Mouse (Mus musculus): Measurements from ENCODE around the gene Setx. TPM values are rescaled to one million over a fixed set of nuclear protein-coding genes. Genes with fewer than 3 reads are reported as not detected.
"Not testable (repeated sequence)": the region's sequence is repeated elsewhere in the genome, so short reads cannot be mapped to it uniquely, and the experiment has no call there.

The Setx gene
- polyA plus RNA-seq, 1 experiment = 4.7 TPM

DNA sequence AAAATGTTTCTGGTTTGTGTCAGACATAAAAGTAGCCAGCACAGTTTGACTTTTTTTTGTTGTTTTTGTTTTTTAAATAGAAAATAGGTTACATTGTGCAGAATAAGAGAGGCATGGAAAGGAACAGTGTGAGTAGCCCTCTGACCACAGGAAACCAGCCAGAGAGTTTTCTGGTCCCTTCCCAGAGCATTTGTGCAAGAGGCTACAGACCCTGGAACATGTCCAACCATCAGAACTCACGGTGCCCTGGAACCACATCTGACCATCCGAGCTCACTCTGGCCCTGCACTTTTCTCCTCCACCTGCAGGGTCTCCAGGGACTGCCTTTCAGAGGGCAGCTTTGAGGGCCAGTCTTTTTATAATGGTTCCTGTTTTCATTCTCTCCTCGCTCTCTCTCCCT is 42.0 kb upstream of the Setx start:
- no peaks in the 10 kb centered on the region for H3K27me3 ChIP-seq (ENCODE audit: control insufficient read depth, insufficient read depth, insufficient read length)
- no peak overlapping the region for H3K4me3 ChIP-seq
- no peak overlapping the region for H3K4me2 ChIP-seq (ENCODE audit: low read depth)
- no peaks in the 10 kb centered on the region for H3K79me2 ChIP-seq (ENCODE audit: control insufficient read depth, insufficient read depth)
- no peak overlapping the region for H3ac ChIP-seq (ENCODE audit: control insufficient read depth, insufficient read length)
- TF ChIP-seq POLR2AphosphoS2 (IDR thresholded peaks at IDR 0.05; ENCODE audit: insufficient read length, low read depth) (no peak), CEBPB (IDR thresholded peaks at IDR 0.05; ENCODE audit: insufficient read depth, poor library complexity, severe bottlenecking) (no peak), MAX (IDR thresholded peaks at IDR 0.05; ENCODE audit: low read depth) (no peak), REST (IDR thresholded peaks at IDR 0.05; ENCODE audit: insufficient read depth, insufficient read length) (no peak), TCF12 (IDR thresholded peaks at IDR 0.05; ENCODE audit: insufficient read depth, poor library complexity, severe bottlenecking) (no peak), USF1 (IDR thresholded peaks at IDR 0.05; ENCODE audit: low read depth) (no peak), SRF (IDR thresholded peaks at IDR 0.05; ENCODE audit: control insufficient read depth, insufficient read length, low read depth) (no peak), E2F4 (IDR thresholded peaks at IDR 0.05; ENCODE audit: insufficient read depth) (no peak), MYOD1 (IDR thresholded peaks at IDR 0.05; ENCODE audit: control insufficient read depth in 1 of 3, insufficient read length in 2 of 3, low read depth in 2 of 3) (no peak), TCF3 (IDR thresholded peaks at IDR 0.05; ENCODE audit: insufficient read length, low read depth) (no peak), POLR2A (IDR thresholded peaks at IDR 0.05; ENCODE audit: insufficient read length, low read depth) (no peak), MYOG (IDR thresholded peaks at IDR 0.05; ENCODE audit: control insufficient read depth in 1 of 3, insufficient read depth in 1 of 3, insufficient read length in 2 of 3, low read depth in 2 of 3) (no peak)
- H3K36me3 ChIP-seq (ENCODE audit: control insufficient read depth, insufficient read depth) = peaks cover 63% of the 10 kb centered on the region

DNA sequence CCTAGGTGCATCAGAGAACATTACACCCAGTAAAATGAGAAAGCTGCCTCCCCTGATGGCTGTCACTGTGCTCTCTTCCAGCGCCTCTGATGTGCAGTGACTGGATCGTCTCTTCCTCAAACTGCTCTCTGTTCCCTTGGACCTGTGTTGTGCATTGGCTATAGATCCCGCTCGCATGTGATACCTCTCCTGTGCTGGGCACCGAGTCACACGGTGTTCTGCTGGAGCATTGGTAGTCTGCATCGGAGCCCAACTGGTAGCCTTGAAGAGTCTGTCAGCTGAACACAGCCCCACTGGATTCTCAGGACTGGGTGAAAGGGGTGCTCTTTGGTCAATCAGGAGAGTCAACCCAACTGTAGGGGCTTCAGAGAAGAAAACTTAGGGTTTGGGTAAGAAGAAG is 38.0 kb upstream of the Setx start:
- no peak overlapping the region for H3K4me2 ChIP-seq (ENCODE audit: low read depth)
- no peak for TF ChIP-seq E2F4 (IDR thresholded peaks at IDR 0.05; ENCODE audit: insufficient read depth)
- TF ChIP-seq POLR2A (IDR thresholded peaks at IDR 0.05; ENCODE audit: insufficient read length, low read depth) = no peak
- no peak for TF ChIP-seq MYOG (IDR thresholded peaks at IDR 0.05; ENCODE audit: control insufficient read depth in 1 of 3, insufficient read depth in 1 of 3, insufficient read length in 2 of 3, low read depth in 2 of 3)
- no peak for TF ChIP-seq TCF12 (IDR thresholded peaks at IDR 0.05; ENCODE audit: insufficient read depth, poor library complexity, severe bottlenecking)
- TF ChIP-seq SRF (IDR thresholded peaks at IDR 0.05; ENCODE audit: control insufficient read depth, insufficient read length, low read depth) = no peak
- no peak for TF ChIP-seq CEBPB (IDR thresholded peaks at IDR 0.05; ENCODE audit: insufficient read depth, poor library complexity, severe bottlenecking)
- TF ChIP-seq POLR2AphosphoS2 (IDR thresholded peaks at IDR 0.05; ENCODE audit: insufficient read length, low read depth) = no peak
- no peak for TF ChIP-seq USF1 (IDR thresholded peaks at IDR 0.05; ENCODE audit: low read depth)
- TF ChIP-seq REST (IDR thresholded peaks at IDR 0.05; ENCODE audit: insufficient read depth, insufficient read length) = no peak
- no peak for TF ChIP-seq MAX (IDR thresholded peaks at IDR 0.05; ENCODE audit: low read depth)
- no peak for TF ChIP-seq MYOD1 (IDR thresholded peaks at IDR 0.05; ENCODE audit: control insufficient read depth in 1 of 3, insufficient read length in 2 of 3, low read depth in 2 of 3)
- TF ChIP-seq TCF3 (IDR thresholded peaks at IDR 0.05; ENCODE audit: insufficient read length, low read depth) = no peak
- H3K79me2 ChIP-seq (ENCODE audit: control insufficient read depth, insufficient read depth) = no peaks in the 10 kb centered on the region
- H3ac ChIP-seq (ENCODE audit: control insufficient read depth, insufficient read length) = no peak overlapping the region
- no peaks in the 10 kb centered on the region for H3K27me3 ChIP-seq (ENCODE audit: control insufficient read depth, insufficient read depth, insufficient read length)
- H3K4me3 ChIP-seq = no peak overlapping the region
- peaks cover 42% of the 10 kb centered on the region for H3K36me3 ChIP-seq (ENCODE audit: control insufficient read depth, insufficient read depth)

DNA sequence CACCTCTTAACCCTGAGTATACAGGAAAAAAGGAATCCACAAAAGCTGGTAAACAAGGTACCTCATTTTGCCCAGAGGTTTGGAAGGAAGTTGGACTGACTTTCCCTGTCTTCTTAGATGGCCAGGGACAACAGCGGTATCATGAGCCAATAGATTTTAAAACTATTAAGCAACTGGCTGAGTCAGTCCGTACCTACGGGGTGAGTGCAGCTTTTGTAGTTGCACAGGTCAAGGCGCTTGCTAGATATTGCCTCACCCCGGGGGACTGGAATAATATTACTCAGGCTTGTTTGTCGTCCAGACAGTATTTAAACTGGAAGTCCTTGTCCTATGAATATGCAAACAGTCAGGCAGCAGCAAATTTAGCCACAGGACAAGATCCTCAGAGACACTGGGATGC is 34.7 kb upstream of the Setx start:
- not testable (repeated sequence) for H3K79me2 ChIP-seq (ENCODE audit: control insufficient read depth, insufficient read depth); H3K4me3 ChIP-seq; H3K4me2 ChIP-seq (ENCODE audit: low read depth); H3ac ChIP-seq (ENCODE audit: control insufficient read depth, insufficient read length); H3K27me3 ChIP-seq (ENCODE audit: control insufficient read depth, insufficient read depth, insufficient read length)
- H3K36me3 ChIP-seq (ENCODE audit: control insufficient read depth, insufficient read depth) = peaks cover 19% of the 10 kb centered on the region

DNA sequence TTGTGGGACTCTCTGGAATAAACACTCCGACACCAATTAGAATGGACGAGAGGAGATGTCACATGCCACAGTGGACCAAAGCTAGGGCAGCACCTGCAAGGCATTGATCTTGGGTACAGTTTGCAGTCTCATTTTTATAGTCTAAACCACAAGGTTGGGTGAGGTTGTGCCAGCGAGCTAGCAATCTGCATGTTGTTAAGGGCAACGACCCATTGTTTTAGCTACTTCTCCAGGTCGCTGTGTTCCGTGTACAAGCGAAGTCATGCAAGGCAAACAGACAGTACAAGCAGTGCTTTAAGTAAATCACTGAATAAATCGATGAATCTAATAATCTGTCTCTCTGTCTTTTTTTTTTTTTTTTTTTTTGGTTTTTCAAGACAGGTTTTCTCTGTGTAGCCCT is 28.3 kb upstream of the Setx start:
- Histone ChIP-seq H3K4me3 (no peak overlapping the region), H3K79me2 (ENCODE audit: control insufficient read depth, insufficient read depth) (no peaks in the 10 kb centered on the region), H3K36me3 (ENCODE audit: control insufficient read depth, insufficient read depth) (no peaks in the 10 kb centered on the region), H3K4me2 (ENCODE audit: low read depth) (no peak overlapping the region), H3ac (ENCODE audit: control insufficient read depth, insufficient read length) (no peak overlapping the region), H3K27me3 (ENCODE audit: control insufficient read depth, insufficient read depth, insufficient read length) (no peaks in the 10 kb centered on the region)
- TF ChIP-seq MYOD1 (IDR thresholded peaks at IDR 0.05; ENCODE audit: control insufficient read depth in 1 of 3, insufficient read length in 2 of 3, low read depth in 2 of 3) (no peak), SRF (IDR thresholded peaks at IDR 0.05; ENCODE audit: control insufficient read depth, insufficient read length, low read depth) (no peak), E2F4 (IDR thresholded peaks at IDR 0.05; ENCODE audit: insufficient read depth) (no peak), MYOG (IDR thresholded peaks at IDR 0.05; ENCODE audit: control insufficient read depth in 1 of 3, insufficient read depth in 1 of 3, insufficient read length in 2 of 3, low read depth in 2 of 3) (no peak), REST (IDR thresholded peaks at IDR 0.05; ENCODE audit: insufficient read depth, insufficient read length) (no peak), TCF12 (IDR thresholded peaks at IDR 0.05; ENCODE audit: insufficient read depth, poor library complexity, severe bottlenecking) (no peak), CEBPB (IDR thresholded peaks at IDR 0.05; ENCODE audit: insufficient read depth, poor library complexity, severe bottlenecking) (no peak), MAX (IDR thresholded peaks at IDR 0.05; ENCODE audit: low read depth) (no peak), TCF3 (IDR thresholded peaks at IDR 0.05; ENCODE audit: insufficient read length, low read depth) (no peak), POLR2A (IDR thresholded peaks at IDR 0.05; ENCODE audit: insufficient read length, low read depth) (no peak), POLR2AphosphoS2 (IDR thresholded peaks at IDR 0.05; ENCODE audit: insufficient read length, low read depth) (no peak), USF1 (IDR thresholded peaks at IDR 0.05; ENCODE audit: low read depth) (no peak)

DNA sequence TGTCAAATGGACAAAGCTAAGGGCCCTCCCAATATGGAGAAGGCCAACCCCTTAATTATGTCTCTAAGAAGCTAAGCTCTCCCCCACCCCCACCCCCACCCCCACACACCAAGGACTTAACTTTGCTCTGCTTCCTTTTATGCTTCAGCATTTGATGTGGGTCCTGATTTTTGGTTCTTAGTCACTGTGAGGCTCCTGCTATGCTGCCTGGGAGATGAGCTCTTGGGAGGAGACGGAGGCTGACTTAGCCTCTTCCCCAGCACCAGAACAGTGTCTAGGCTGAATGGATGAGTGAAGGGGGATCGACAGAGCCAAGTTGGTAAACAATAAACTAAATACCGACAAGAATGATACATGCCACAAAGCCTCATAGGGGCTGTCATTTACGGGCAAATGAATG is 27.2 kb upstream of the Setx start:
- Histone ChIP-seq H3K36me3 (ENCODE audit: control insufficient read depth, insufficient read depth) (no peaks in the 10 kb centered on the region), H3K4me3 (no peak overlapping the region), H3ac (ENCODE audit: control insufficient read depth, insufficient read length) (no peak overlapping the region), H3K4me2 (ENCODE audit: low read depth) (no peak overlapping the region), H3K27me3 (ENCODE audit: control insufficient read depth, insufficient read depth, insufficient read length) (no peaks in the 10 kb centered on the region), H3K79me2 (ENCODE audit: control insufficient read depth, insufficient read depth) (no peaks in the 10 kb centered on the region)
- no peak for TF ChIP-seq E2F4 (IDR thresholded peaks at IDR 0.05; ENCODE audit: insufficient read depth)
- no peak for TF ChIP-seq MYOD1 (IDR thresholded peaks at IDR 0.05; ENCODE audit: control insufficient read depth in 1 of 3, insufficient read length in 2 of 3, low read depth in 2 of 3)
- TF ChIP-seq REST (IDR thresholded peaks at IDR 0.05; ENCODE audit: insufficient read depth, insufficient read length) = no peak
- TF ChIP-seq MAX (IDR thresholded peaks at IDR 0.05; ENCODE audit: low read depth) = no peak
- TF ChIP-seq TCF12 (IDR thresholded peaks at IDR 0.05; ENCODE audit: insufficient read depth, poor library complexity, severe bottlenecking) = no peak
- TF ChIP-seq POLR2AphosphoS2 (IDR thresholded peaks at IDR 0.05; ENCODE audit: insufficient read length, low read depth) = no peak
- TF ChIP-seq CEBPB (IDR thresholded peaks at IDR 0.05; ENCODE audit: insufficient read depth, poor library complexity, severe bottlenecking) = no peak
- no peak for TF ChIP-seq TCF3 (IDR thresholded peaks at IDR 0.05; ENCODE audit: insufficient read length, low read depth)
- TF ChIP-seq USF1 (IDR thresholded peaks at IDR 0.05; ENCODE audit: low read depth) = no peak
- TF ChIP-seq POLR2A (IDR thresholded peaks at IDR 0.05; ENCODE audit: insufficient read length, low read depth) = no peak
- no peak for TF ChIP-seq MYOG (IDR thresholded peaks at IDR 0.05; ENCODE audit: control insufficient read depth in 1 of 3, insufficient read depth in 1 of 3, insufficient read length in 2 of 3, low read depth in 2 of 3)
- TF ChIP-seq SRF (IDR thresholded peaks at IDR 0.05; ENCODE audit: control insufficient read depth, insufficient read length, low read depth) = no peak
